Mouse (Mus musculus): Measurements from ENCODE around the gene Fastkd2. TPM values are rescaled to one million over a fixed set of nuclear protein-coding genes. Genes with fewer than 3 reads are reported as not detected.

Gene Fastkd2
- polyA plus RNA-seq, 1 experiment from 2014 or later: 32.9 TPM

Other genes with a start within 250 kb of the Fastkd2 start
- not detected in 2 replicates for gene Gm39653, start 114.6 kb upstream of the Fastkd2 start, polyA plus RNA-seq (2015; fragmentation: Nextera tagmentation; extraction: Ambion mirVana)
- gene Dytn, start 43.7 kb upstream of the Fastkd2 start, polyA plus RNA-seq (2015; fragmentation: Nextera tagmentation; extraction: Ambion mirVana): 0.04 and 0.09 TPM in 2 replicates
- gene Mdh1b, start 296 bp upstream of the Fastkd2 start, polyA plus RNA-seq (2015; fragmentation: Nextera tagmentation; extraction: Ambion mirVana): 0.69 and 1.1 TPM in 2 replicates
- 0.24 and 0.46 TPM in 2 replicates for gene 4933402D24Rik, start 38.7 kb downstream of the Fastkd2 start, polyA plus RNA-seq (2015; fragmentation: Nextera tagmentation; extraction: Ambion mirVana)

All from midbrain, embryonic 16.5 days (tissue).